Mouse (Mus musculus): Measurements from ENCODE around the gene Tmem54. TPM values are rescaled to one million over a fixed set of nuclear protein-coding genes. Genes with fewer than 3 reads are reported as not detected.
A peak's percentile ranks its signal among the peaks of the same experiment; 100 is the strongest.

Tmem54 gene
- polyA plus RNA-seq, 1 experiment from 2014 or later: 11.9 TPM

GRCm38 (mm10) chr4:129081512-129081911 is 23.8 kb upstream of the Tmem54 start:
- Histone ChIP-seq H3K36me3 (ENCODE audit: insufficient read depth) (peaks cover 52% of the 10 kb centered on the region), H3K27me3 (ENCODE audit: insufficient read depth, low read length) (no peaks in the 10 kb centered on the region), H3K4me3 (ENCODE audit: low read depth, low read length) (no peak overlapping the region), H3K4me1 (ENCODE audit: insufficient read depth) (no peaks in the 10 kb centered on the region), H3K9me3 (ENCODE audit: low read depth, low read length) (no peaks in the 10 kb centered on the region; the same call in 1 of the 2 replicates), H3K9ac (no peak overlapping the region), H3K27ac (ENCODE audit: low read depth) (no peak overlapping the region), H3K4me2 (no peak overlapping the region)
- no peak for TF ChIP-seq CTCF (IDR thresholded peaks at IDR 0.05; ENCODE audit: low read depth)
- ATAC-seq (ENCODE audit: insufficient read depth): no peak
- 80% methylated on average over 6 of the region's 6 CpGs for WGBS
- no peak for DNase-seq

GRCm38 (mm10) chr4:129081939-129082338 is 23.4 kb upstream of the Tmem54 start:
- DNase-seq: no peak
- no peak overlapping the region for H3K9ac ChIP-seq
- H3K4me2 ChIP-seq: no peak overlapping the region
- H3K36me3 ChIP-seq (ENCODE audit: insufficient read depth): peaks cover 47% of the 10 kb centered on the region
- no peak for ATAC-seq (ENCODE audit: insufficient read depth)
- no peak overlapping the region for H3K4me3 ChIP-seq (ENCODE audit: low read depth, low read length)
- H3K27ac ChIP-seq (ENCODE audit: low read depth): no peak overlapping the region
- TF ChIP-seq CTCF (IDR thresholded peaks at IDR 0.05; ENCODE audit: low read depth): no peak
- H3K4me1 ChIP-seq (ENCODE audit: insufficient read depth): no peaks in the 10 kb centered on the region
- no peaks in the 10 kb centered on the region for H3K27me3 ChIP-seq (ENCODE audit: insufficient read depth, low read length)
- H3K9me3 ChIP-seq (ENCODE audit: low read depth, low read length): no peaks in the 10 kb centered on the region; the same call in 1 of the 2 replicates
- WGBS: 74% methylated on average over 3 of the region's 3 CpGs

- Histone ChIP-seq H3K4me3 (ENCODE audit: low read depth, low read length) (no peak overlapping the region), H3K27ac (ENCODE audit: low read depth) (no peak overlapping the region), H3K9me3 (ENCODE audit: low read depth, low read length) (no peaks in the 10 kb centered on the region; the same call in 1 of the 2 replicates), H3K4me1 (ENCODE audit: insufficient read depth) (no peaks in the 10 kb centered on the region), H3K36me3 (ENCODE audit: insufficient read depth) (peaks cover 45% of the 10 kb centered on the region), H3K4me2 (no peak overlapping the region), H3K9ac (no peak overlapping the region), H3K27me3 (ENCODE audit: insufficient read depth, low read length) (no peaks in the 10 kb centered on the region)
- TF ChIP-seq CTCF (IDR thresholded peaks at IDR 0.05; ENCODE audit: low read depth): peak; percentile 88
- WGBS: 34% methylated on average over 10 of the region's 10 CpGs
- DNase-seq: peak; percentile 90
- ATAC-seq (ENCODE audit: insufficient read depth): peak; percentile 67
These were observed 22.8 kb upstream of the Tmem54 start for GRCm38 (mm10) chr4:129082379-129083115.

DNA sequence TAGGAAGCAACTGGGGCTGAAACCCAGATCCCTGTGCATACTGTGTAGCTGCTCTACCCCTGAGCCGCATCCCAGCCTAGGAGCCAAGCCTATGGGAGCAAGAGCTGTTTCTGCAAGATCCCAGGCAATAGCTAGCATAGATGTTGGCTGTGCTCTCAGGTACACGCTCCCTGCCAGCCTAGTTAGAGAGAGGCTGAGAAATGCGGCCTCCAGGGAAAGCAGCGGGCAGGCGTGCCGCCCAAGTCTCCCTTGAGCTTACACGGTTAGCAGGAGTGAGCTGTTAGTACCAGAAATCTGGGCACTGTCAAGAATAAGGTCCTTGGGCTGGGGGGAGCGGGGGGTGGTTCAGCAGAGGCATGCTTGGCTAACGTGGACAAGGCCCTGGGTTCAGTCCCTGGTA is 20.5 kb upstream of the Tmem54 start:
- H3K9me3 ChIP-seq (ENCODE audit: low read depth, low read length): no peaks in the 10 kb centered on the region
- H3K4me3 ChIP-seq (ENCODE audit: low read depth, low read length): no peak overlapping the region
- H3K9ac ChIP-seq: no peak overlapping the region
- H3K27me3 ChIP-seq (ENCODE audit: insufficient read depth, low read length): no peaks in the 10 kb centered on the region
- TF ChIP-seq CTCF (IDR thresholded peaks at IDR 0.05; ENCODE audit: low read depth): no peak
- no peaks in the 10 kb centered on the region for H3K4me1 ChIP-seq (ENCODE audit: insufficient read depth)
- ATAC-seq (ENCODE audit: insufficient read depth) (no peak), DNase-seq (no peak)
- WGBS: 89% methylated on average over 9 of the region's 9 CpGs
- no peak overlapping the region for H3K27ac ChIP-seq (ENCODE audit: low read depth)
- peaks cover 25% of the 10 kb centered on the region for H3K36me3 ChIP-seq (ENCODE audit: insufficient read depth)
- no peak overlapping the region for H3K4me2 ChIP-seq

DNA sequence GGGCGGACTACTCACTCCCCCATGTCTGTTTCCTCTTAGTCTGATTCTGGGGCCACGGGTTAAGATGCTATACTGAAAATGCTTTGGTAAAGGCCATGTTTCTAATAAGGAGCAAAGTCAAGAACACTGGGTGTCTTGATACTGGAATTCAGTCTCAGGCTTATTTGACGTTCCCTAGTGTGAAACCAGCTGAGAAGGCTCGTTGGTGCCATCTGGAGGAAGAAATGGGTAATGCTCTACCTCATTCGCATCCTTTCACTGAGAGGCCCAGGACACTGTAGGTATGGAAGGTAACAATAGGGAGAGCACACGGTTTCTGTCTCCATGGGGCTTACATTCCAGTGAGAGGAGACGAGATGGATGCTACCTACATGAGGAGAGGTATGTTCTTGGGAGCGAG is 19.3 kb upstream of the Tmem54 start:
- peak; percentile 90 for DNase-seq
- no peak overlapping the region for H3K4me3 ChIP-seq (ENCODE audit: low read depth, low read length)
- H3K27ac ChIP-seq (ENCODE audit: low read depth): no peak overlapping the region
- H3K4me1 ChIP-seq (ENCODE audit: insufficient read depth): no peaks in the 10 kb centered on the region
- TF ChIP-seq CTCF (IDR thresholded peaks at IDR 0.05; ENCODE audit: low read depth): peak; percentile 94
- no peak; the same call in 1 of the 2 replicates for ATAC-seq (ENCODE audit: insufficient read depth)
- WGBS: 27% methylated on average over 8 of the region's 8 CpGs
- H3K27me3 ChIP-seq (ENCODE audit: insufficient read depth, low read length): no peaks in the 10 kb centered on the region
- no peak overlapping the region for H3K4me2 ChIP-seq
- no peak overlapping the region for H3K9ac ChIP-seq
- peaks cover 13% of the 10 kb centered on the region for H3K36me3 ChIP-seq (ENCODE audit: insufficient read depth)
- H3K9me3 ChIP-seq (ENCODE audit: low read depth, low read length): no peaks in the 10 kb centered on the region

GRCm38 (mm10) chr4:129087850-129088249 is 17.5 kb upstream of the Tmem54 start:
- Histone ChIP-seq H3K4me2 (no peak overlapping the region), H3K36me3 (ENCODE audit: insufficient read depth) (peaks cover 4% of the 10 kb centered on the region), H3K4me1 (ENCODE audit: insufficient read depth) (no peaks in the 10 kb centered on the region), H3K9ac (no peak overlapping the region), H3K9me3 (ENCODE audit: low read depth, low read length) (no peaks in the 10 kb centered on the region), H3K4me3 (ENCODE audit: low read depth, low read length) (no peak overlapping the region), H3K27me3 (ENCODE audit: insufficient read depth, low read length) (no peaks in the 10 kb centered on the region), H3K27ac (ENCODE audit: low read depth) (no peak overlapping the region)
- TF ChIP-seq CTCF (IDR thresholded peaks at IDR 0.05; ENCODE audit: low read depth): no peak
- DNase-seq (no peak), ATAC-seq (ENCODE audit: insufficient read depth) (no peak)
- WGBS: 45% methylated on average over 5 of the region's 5 CpGs

GRCm38 (mm10) chr4:129095276-129095675 is 10.1 kb upstream of the Tmem54 start:
- Histone ChIP-seq H3K9ac (no peak overlapping the region), H3K27ac (ENCODE audit: low read depth) (no peak overlapping the region), H3K9me3 (ENCODE audit: low read depth, low read length) (no peaks in the 10 kb centered on the region), H3K4me3 (ENCODE audit: low read depth, low read length) (no peak overlapping the region), H3K4me2 (no peak overlapping the region), H3K36me3 (ENCODE audit: insufficient read depth) (no peaks in the 10 kb centered on the region), H3K27me3 (ENCODE audit: insufficient read depth, low read length) (no peaks in the 10 kb centered on the region), H3K4me1 (ENCODE audit: insufficient read depth) (no peaks in the 10 kb centered on the region)
- DNase-seq: no peak
- no peak for TF ChIP-seq CTCF (IDR thresholded peaks at IDR 0.05; ENCODE audit: low read depth)
- ATAC-seq (ENCODE audit: insufficient read depth): no peak
- WGBS: 23% methylated on average over 15 of the region's 15 CpGs
